Mouse (Mus musculus) gastrocnemius, postnatal 36 days (tissue): ENCODE data around the gene Aktip. TPM values are rescaled to one million over a fixed set of nuclear protein-coding genes. Genes with fewer than 3 reads are reported as not detected.

Experiments used
- DNase-seq, 2 experiments: peaks; one replicate each; pipeline ENCODE4 v3.0.0; 2022
- intact Hi-C: fragments of 180-260 bp; cut with DNase I; formaldehyde crosslinking; loops from one replicate; pipeline ENCODE4 v1.15.1; 2025
- total RNA-seq, 2 experiments: library from RNA; stranded (reverse); gene quantifications; 2 replicates each; pipeline ENCODE4 v1.2.3; 2021

The Aktip gene
- total RNA-seq, 2 experiments from 2014 or later, result 45.9 to 46.2 TPM

DNA sequence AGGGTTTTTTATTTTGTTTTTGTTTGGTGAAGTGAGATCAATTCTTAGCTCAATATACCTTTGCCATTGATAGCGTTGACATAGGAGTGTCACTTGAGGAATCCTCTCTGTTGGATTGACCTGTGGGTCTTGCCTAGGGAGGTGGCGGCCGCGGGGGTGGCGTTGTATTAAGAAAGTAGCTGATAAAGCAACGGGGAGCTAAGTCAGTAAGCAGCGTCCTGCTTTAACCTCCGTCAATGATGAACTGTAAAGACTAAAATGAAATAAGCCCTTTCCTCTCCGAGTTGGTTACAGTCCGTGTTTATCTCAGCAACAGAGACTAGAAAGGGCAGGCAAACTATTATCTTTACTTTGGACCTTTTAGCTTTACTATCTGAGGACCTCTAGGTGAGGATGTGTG is 130.4 kb downstream of the Aktip start:
- DNase-seq, result no peak
- intact Hi-C loops, result no loop called here

DNA sequence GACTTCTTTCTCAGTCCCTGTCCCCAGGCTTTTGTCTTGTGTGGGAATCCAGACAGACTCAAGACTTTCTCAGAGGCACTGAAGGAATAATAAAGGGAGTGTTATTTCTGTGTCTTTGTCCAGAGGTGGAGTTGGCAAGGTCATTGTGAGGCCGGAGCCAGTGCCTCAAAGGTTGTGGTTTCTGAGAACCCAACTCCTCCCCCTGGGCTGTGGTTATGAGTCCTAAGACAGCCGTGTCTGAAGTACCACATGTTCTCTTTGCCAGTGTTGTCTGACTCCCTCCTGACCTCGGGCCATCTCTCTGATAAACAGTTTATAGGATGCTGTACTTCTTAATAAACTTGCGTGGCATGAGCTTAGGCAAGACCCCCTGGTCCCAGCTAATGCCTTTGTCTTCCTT is 134.6 kb downstream of the Aktip start:
- no peak for DNase-seq
- intact Hi-C loops, result no loop called here

Other genes with a start within 250 kb of the Aktip start
- 10 to 100 TPM; 27.0 to 43.9 TPM for gene Rbl2, start 129.9 kb downstream of the Aktip start, total RNA-seq
- gene Rpgrip1l, start 113.3 kb upstream of the Aktip start, total RNA-seq, result 1 to 10 TPM; 1.6 to 2.7 TPM
- gene Fto, start 113.5 kb upstream of the Aktip start, total RNA-seq, result 10 to 100 TPM; 69.8 to 77.5 TPM